ENCODE assay signal across 8 mouse cellular contexts in the genomic region with DNA sequence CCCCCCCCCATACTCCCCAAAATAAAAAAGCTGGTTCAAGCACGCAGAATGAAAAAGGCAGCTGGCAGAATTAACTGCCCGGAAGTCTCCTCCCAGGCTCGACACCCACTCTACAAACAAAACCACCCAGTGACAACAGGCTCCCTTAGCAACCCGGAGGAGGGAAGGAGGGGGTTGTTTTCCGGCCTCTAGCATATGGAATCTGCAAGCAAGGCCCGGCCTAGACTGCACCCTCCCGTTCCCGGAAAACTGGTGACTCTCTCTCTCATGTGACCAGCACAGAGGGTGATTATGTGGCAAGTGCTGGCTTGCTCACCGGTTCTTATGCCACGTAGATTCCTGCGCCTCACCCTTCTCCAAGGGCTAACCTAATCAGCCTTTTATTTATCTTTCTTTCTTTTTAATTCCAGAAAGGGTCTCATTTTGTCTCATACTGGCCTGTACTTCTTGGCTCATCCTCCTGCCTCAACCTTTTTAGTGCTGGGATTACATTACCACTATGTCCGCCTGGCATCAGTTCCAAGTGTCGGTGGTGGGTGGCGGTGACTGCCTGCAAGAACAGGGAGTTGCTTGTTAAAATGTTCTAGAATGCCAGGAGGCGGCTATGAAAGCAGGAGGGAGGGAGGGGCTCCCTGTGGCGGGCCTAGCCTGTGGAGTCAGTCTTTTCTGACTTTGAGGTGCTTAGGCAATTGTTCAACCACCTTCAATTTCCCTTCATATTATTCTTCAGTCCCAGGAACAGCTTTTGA. TPM values are rescaled to one million over a fixed set of nuclear protein-coding genes. Genes with fewer than 3 reads are reported as not detected.
DNase-seq lines count a peak whose midpoint lies in the region; ATAC-seq and TF ChIP-seq lines count a peak whose summit lies in the region.

No protein-coding gene starts in this region.

- no peaks in the 10 kb centered on the region for H3K27me3 ChIP-seq in Patski
- H3K27me3 ChIP-seq in hindbrain, embryonic 14.5 days (ENCODE audit: control insufficient read depth, insufficient read depth, low read length): no peaks in the 10 kb centered on the region

- H3K27ac ChIP-seq in hindbrain, embryonic 14.5 days: peak overlapping the region; percentile 99

- H3K9me3 ChIP-seq in hindbrain, embryonic 14.5 days (ENCODE audit: control insufficient read depth, low read length): no peaks in the 10 kb centered on the region

- ATAC-seq in Patski: peak; percentile 16
- peak; percentile 83 for ATAC-seq in hindbrain, embryonic 14.5 days (ENCODE audit: low FRiP score)

- peak overlapping the region; percentile 31 for H3K4me3 ChIP-seq in hindbrain, embryonic 14.5 days (replicated peaks; ENCODE audit: low read length)

- peak overlapping the region; percentile 84 for H3K4me2 ChIP-seq in hindbrain, embryonic 14.5 days (replicated peaks)

- POLR2A ChIA-PET in Patski (lab: Charles Lee): interaction anchor here (0.6 to 34.3 kb wide), 11 partner anchors 15 to 107 kb away, joined by 3 to 1065 read pairs (median 9); partner anchors contain the start of genes Frmd8 and Slc25a45

- in situ Hi-C loops in Patski (cut with MboI; ENCODE audit: low pct_unique_long_range_greater_than_20kb): no loop called here

- peaks cover 3% of the 10 kb centered on the region for H3K36me3 ChIP-seq in hindbrain, embryonic 14.5 days (replicated peaks; ENCODE audit: control insufficient read depth, insufficient read depth)

- peak; percentile 93 for DNase-seq in Patski (ENCODE audit: low read depth, low spot score)
- peak; percentile 88 for DNase-seq in cerebellum, postnatal 14 days
- DNase-seq in frontal cortex, postnatal 36 days (ENCODE audit: low spot score in 2 of 2): peak; percentile 88 to 93
- DNase-seq in hindbrain, embryonic 14.5 days (ENCODE audit: low spot score): peak; percentile 83
- DNase-seq in layer of hippocampus, postnatal 36 days: peak; percentile 86 to 88
- peak; percentile 98 for DNase-seq in lung, postnatal 25 days (ENCODE audit: low spot score)
- peak; percentile 59 for DNase-seq in retina, adult 2 months (ENCODE audit: low read depth, low spot score)
- peak; percentile 52 to 64 for DNase-seq in thymus, postnatal 36 days

- peaks cover 68% of the 10 kb centered on the region for H3K4me1 ChIP-seq in hindbrain, embryonic 14.5 days (replicated peaks; ENCODE audit: control insufficient read depth, insufficient read depth, low read length)

- H3K9ac ChIP-seq in hindbrain, embryonic 14.5 days: peak overlapping the region; percentile 69

- no peak for TF ChIP-seq CTCF in Patski (IDR thresholded peaks at IDR 0.05)

- CTCF ChIA-PET in Patski (lab: Charles Lee): interaction anchor here (0.6 to 14.2 kb wide), 6 partner anchors 18 to 59 kb away, joined by 3 to 120 read pairs (median 6); no protein-coding TSS in a partner anchor

- 1% methylated on average over 16 of the region's 16 CpGs for WGBS in hindbrain, embryonic 14.5 days

RNA-seq across cellular contexts. Expression of gene Frmd8, which starts 28.3 kb away (rescaled TPM):
- 30.4 TPM for polyA plus RNA-seq in Patski (2021)
- 11.3 and 13.1 TPM in 2 replicates for polyA plus RNA-seq in hindbrain, embryonic 14.5 days (2014; fragmentation: Nextera tagmentation; extraction: Ambion mirVana)
- 10 to 100 TPM; 13.5 to 14.2 TPM for total RNA-seq in layer of hippocampus, postnatal 36 days (2021)

RNA-seq across cellular contexts. Expression of gene Slc25a45, which starts 30.9 kb away (rescaled TPM):
- polyA plus RNA-seq in Patski (2021): 7.1 TPM
- polyA plus RNA-seq in hindbrain, embryonic 14.5 days (2014; fragmentation: Nextera tagmentation; extraction: Ambion mirVana): 1.5 and 2.5 TPM in 2 replicates
- 1 to 10 TPM; 2.5 to 2.7 TPM for total RNA-seq in layer of hippocampus, postnatal 36 days (2021)

RNA-seq across cellular contexts. Expression of gene Tigd3, which starts 47.2 kb away (rescaled TPM):
- polyA plus RNA-seq in Patski (2021): 1.2 TPM
- 6.1 and 9.4 TPM in 2 replicates for polyA plus RNA-seq in hindbrain, embryonic 14.5 days (2014; fragmentation: Nextera tagmentation; extraction: Ambion mirVana)
- total RNA-seq in layer of hippocampus, postnatal 36 days (2021): 1 to 10 TPM; 1.9 to 2.2 TPM

Comparison
In these comparisons a context has a peak if more than half of its experiments do, and no peak if none do; other contexts are left out.
1. Peak in every context shown above with its lines: DNase-seq, ATAC-seq, H3K4me3 ChIP-seq and H3K27ac ChIP-seq.